Mouse (Mus musculus): Measurements from ENCODE around the gene Unc119. TPM values are rescaled to one million over a fixed set of nuclear protein-coding genes. Genes with fewer than 3 reads are reported as not detected.

The Unc119 gene
- polyA plus RNA-seq, 1 experiment from 2014 or later, result 39.9 TPM

- Histone ChIP-seq H3K9me3 (ENCODE audit: control insufficient read depth, low read length) (no peaks in the 10 kb centered on the region), H3K9ac (ENCODE audit: low read depth, low read length) (no peak overlapping the region), H3K4me2 (ENCODE audit: low read depth, low read length) (peak overlapping the region; percentile 49), H3K27me3 (replicated peaks; ENCODE audit: control insufficient read depth, insufficient read depth, low read length) (no peaks in the 10 kb centered on the region), H3K4me1 (ENCODE audit: control insufficient read depth, insufficient read depth, low read length) (peaks cover 11% of the 10 kb centered on the region), H3K27ac (replicated peaks; ENCODE audit: low read depth, low read length) (peak overlapping the region; percentile 36), H3K4me3 (ENCODE audit: low read depth, low read length) (peak overlapping the region; percentile 28; the same call in 1 of the 2 replicates), H3K36me3 (ENCODE audit: control insufficient read depth, insufficient read depth, low read length) (peaks cover 42% of the 10 kb centered on the region)
- ATAC-seq (ENCODE audit: low read depth), result peak; percentile 13; the same call in 1 of the 2 replicates
- WGBS, result 29% methylated on average over 2 of the region's 2 CpGs
- DNase-seq (ENCODE audit: low spot score), result peak; percentile 76
Measured at GRCm38 (mm10) chr11:78322076-78322831, 21.0 kb upstream of the Unc119 start.

- ATAC-seq (ENCODE audit: low read depth), result peak; percentile 93
- Histone ChIP-seq H3K27me3 (replicated peaks; ENCODE audit: control insufficient read depth, insufficient read depth, low read length) (no peaks in the 10 kb centered on the region), H3K27ac (replicated peaks; ENCODE audit: low read depth, low read length) (peak within 1 kb of the TSS; percentile 36), H3K9ac (ENCODE audit: low read depth, low read length) (0 out of 2 replicates have a peak within 1 kb of the TSS, but pooled peaks have one; percentile 30), H3K4me1 (ENCODE audit: control insufficient read depth, insufficient read depth, low read length) (peaks cover 11% of the 10 kb centered on the region), H3K9me3 (ENCODE audit: control insufficient read depth, low read length) (no peaks in the 10 kb centered on the region), H3K4me2 (ENCODE audit: low read depth, low read length) (peak within 1 kb of the TSS; percentile 49), H3K36me3 (ENCODE audit: control insufficient read depth, insufficient read depth, low read length) (peaks cover 36% of the 10 kb centered on the region), H3K4me3 (ENCODE audit: low read depth, low read length) (peak within 1 kb of the TSS; percentile 28)
- peak; percentile 96 for DNase-seq (ENCODE audit: low spot score)
- 2% methylated on average over 15 of the region's 15 CpGs for WGBS
Measured at GRCm38 (mm10) chr11:78322860-78323259, 20.4 kb upstream of the Unc119 start, which contains the start of gene Aldoc. TSS of gene Aldoc (plus strand) at chr11:78322968.

- no peaks in the 10 kb centered on the region for H3K27me3 ChIP-seq (replicated peaks; ENCODE audit: control insufficient read depth, insufficient read depth, low read length)
- no peak for ATAC-seq (ENCODE audit: low read depth)
Measured at GRCm38 (mm10) chr11:78324000-78324785, 19.1 kb upstream of the Unc119 start.

DNA sequence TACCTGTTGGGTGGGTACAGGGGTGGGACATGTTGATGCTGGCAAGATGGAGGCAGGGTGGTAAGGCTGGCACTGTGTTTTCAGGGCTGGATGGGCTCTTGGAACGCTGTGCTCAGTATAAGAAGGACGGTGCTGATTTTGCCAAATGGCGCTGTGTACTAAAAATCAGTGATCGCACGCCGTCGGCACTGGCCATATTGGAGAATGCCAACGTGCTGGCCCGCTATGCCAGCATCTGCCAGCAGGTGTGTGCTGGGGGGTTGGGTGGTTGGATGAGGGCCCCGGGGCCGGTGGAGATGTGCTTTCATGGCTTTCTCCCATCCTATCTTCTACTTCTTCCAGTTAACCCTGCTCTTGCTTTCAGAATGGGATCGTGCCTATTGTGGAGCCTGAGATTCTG, 18.3 kb upstream of the Unc119 start:
- no peak for ATAC-seq (ENCODE audit: low read depth)
- 95% methylated on average over 12 of the region's 12 CpGs for WGBS
- H3K9ac ChIP-seq (ENCODE audit: low read depth, low read length), result no peak overlapping the region
- H3K9me3 ChIP-seq (ENCODE audit: control insufficient read depth, low read length), result no peaks in the 10 kb centered on the region
- no peaks in the 10 kb centered on the region for H3K27me3 ChIP-seq (replicated peaks; ENCODE audit: control insufficient read depth, insufficient read depth, low read length)
- no peak overlapping the region for H3K4me3 ChIP-seq (ENCODE audit: low read depth, low read length)
- no peak overlapping the region for H3K27ac ChIP-seq (replicated peaks; ENCODE audit: low read depth, low read length)
- peaks cover 15% of the 10 kb centered on the region for H3K4me1 ChIP-seq (ENCODE audit: control insufficient read depth, insufficient read depth, low read length)
- no peak for DNase-seq (ENCODE audit: low spot score)
- H3K4me2 ChIP-seq (ENCODE audit: low read depth, low read length), result no peak overlapping the region
- H3K36me3 ChIP-seq (ENCODE audit: control insufficient read depth, insufficient read depth, low read length), result peaks cover 16% of the 10 kb centered on the region

More at GRCm38 (mm10) chr11:78324000-78324785, 19.1 kb upstream of the Unc119 start:
- Histone ChIP-seq H3K4me1 (ENCODE audit: control insufficient read depth, insufficient read depth, low read length) (peaks cover 14% of the 10 kb centered on the region), H3K9ac (ENCODE audit: low read depth, low read length) (no peak overlapping the region), H3K4me3 (ENCODE audit: low read depth, low read length) (no peak overlapping the region), H3K36me3 (ENCODE audit: control insufficient read depth, insufficient read depth, low read length) (peaks cover 22% of the 10 kb centered on the region), H3K27ac (replicated peaks; ENCODE audit: low read depth, low read length) (no peak overlapping the region), H3K4me2 (ENCODE audit: low read depth, low read length) (0 out of 2 replicates have a peak overlapping the region, but pooled peaks have one; percentile 49), H3K9me3 (ENCODE audit: control insufficient read depth, low read length) (no peaks in the 10 kb centered on the region)
- 89% methylated on average over 15 of the region's 15 CpGs for WGBS
- DNase-seq (ENCODE audit: low spot score), result peak; percentile 30

GRCm38 (mm10) chr11:78327215-78327614, 16.1 kb upstream of the Unc119 start:
- no peak overlapping the region for H3K4me3 ChIP-seq (ENCODE audit: low read depth, low read length)
- peaks cover 15% of the 10 kb centered on the region for H3K4me1 ChIP-seq (ENCODE audit: control insufficient read depth, insufficient read depth, low read length)
- DNase-seq (ENCODE audit: low spot score), result no peak
- no peak for ATAC-seq (ENCODE audit: low read depth)
- no peak overlapping the region for H3K4me2 ChIP-seq (ENCODE audit: low read depth, low read length)
- no peaks in the 10 kb centered on the region for H3K9me3 ChIP-seq (ENCODE audit: control insufficient read depth, low read length)
- H3K27me3 ChIP-seq (replicated peaks; ENCODE audit: control insufficient read depth, insufficient read depth, low read length), result no peaks in the 10 kb centered on the region
- H3K36me3 ChIP-seq (ENCODE audit: control insufficient read depth, insufficient read depth, low read length), result no peaks in the 10 kb centered on the region
- WGBS, result 92% methylated on average over 4 of the region's 4 CpGs
- no peak overlapping the region for H3K9ac ChIP-seq (ENCODE audit: low read depth, low read length)
- H3K27ac ChIP-seq (replicated peaks; ENCODE audit: low read depth, low read length), result no peak overlapping the region

DNA sequence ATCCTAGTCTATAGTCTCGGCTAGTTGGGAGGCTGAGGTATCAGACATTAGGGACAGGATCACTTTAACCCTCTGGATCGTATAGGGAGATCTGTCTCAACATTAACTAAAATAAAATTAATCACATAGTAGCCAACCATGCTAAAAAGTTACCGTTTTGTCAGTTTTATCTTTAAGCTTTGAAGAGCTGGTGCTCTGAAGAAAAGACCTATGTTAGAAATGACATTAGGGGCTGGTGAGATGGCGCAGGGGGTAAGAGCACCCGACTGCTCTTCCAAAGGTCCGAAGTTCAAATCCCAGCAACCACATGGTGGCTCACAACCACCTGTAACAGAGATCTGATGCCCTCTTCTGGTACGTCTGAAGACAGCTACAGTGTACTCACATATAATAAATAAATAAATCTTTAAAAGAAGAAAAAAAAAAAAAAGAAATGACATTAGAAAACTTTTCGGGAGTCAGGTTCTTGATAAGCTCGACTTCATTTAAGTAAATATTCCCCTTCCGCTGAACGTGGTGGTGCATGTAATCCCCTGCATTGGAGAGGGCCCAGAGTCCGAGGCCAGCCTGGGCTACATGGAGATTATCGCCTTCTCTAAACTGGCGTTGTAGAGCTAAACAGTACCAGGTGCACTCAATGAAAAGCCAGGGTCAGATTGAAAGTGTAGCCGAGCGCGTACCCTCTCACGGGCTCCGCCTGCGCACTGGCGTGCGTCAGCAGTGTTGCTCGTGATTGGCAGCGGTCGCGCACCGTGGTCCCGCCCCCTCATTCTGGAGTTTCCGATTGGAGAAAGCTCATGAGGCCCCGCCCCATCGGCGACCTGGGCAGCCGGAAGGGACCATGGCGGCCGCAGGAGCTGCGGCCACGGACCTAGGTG, 15.4 kb upstream of the Unc119 start, which contains the start of gene Pigs:
TSS of gene Pigs (plus strand) at position 782 of the 878 bp plus-strand sequence.
- H3K4me3 ChIP-seq (ENCODE audit: low read depth, low read length), result peak within 1 kb of the TSS; percentile 70
- peaks cover 11% of the 10 kb centered on the region for H3K4me1 ChIP-seq (ENCODE audit: control insufficient read depth, insufficient read depth, low read length)
- peak within 1 kb of the TSS; percentile 77 for H3K9ac ChIP-seq (ENCODE audit: low read depth, low read length)
- ATAC-seq (ENCODE audit: low read depth), result peak; percentile 98
- WGBS, result 13% methylated on average over 37 of the region's 37 CpGs
- no peaks in the 10 kb centered on the region for H3K27me3 ChIP-seq (replicated peaks; ENCODE audit: control insufficient read depth, insufficient read depth, low read length)
- peak; percentile 97 for DNase-seq (ENCODE audit: low spot score)
- H3K9me3 ChIP-seq (ENCODE audit: control insufficient read depth, low read length), result no peaks in the 10 kb centered on the region
- H3K36me3 ChIP-seq (ENCODE audit: control insufficient read depth, insufficient read depth, low read length), result 0 out of 2 replicates have a peak, but pooled peaks cover 4% of the 10 kb centered on the region
- H3K27ac ChIP-seq (replicated peaks; ENCODE audit: low read depth, low read length), result peak within 1 kb of the TSS; percentile 71; the same call in 1 of the 2 replicates
- H3K4me2 ChIP-seq (ENCODE audit: low read depth, low read length), result peak within 1 kb of the TSS; percentile 86

DNA sequence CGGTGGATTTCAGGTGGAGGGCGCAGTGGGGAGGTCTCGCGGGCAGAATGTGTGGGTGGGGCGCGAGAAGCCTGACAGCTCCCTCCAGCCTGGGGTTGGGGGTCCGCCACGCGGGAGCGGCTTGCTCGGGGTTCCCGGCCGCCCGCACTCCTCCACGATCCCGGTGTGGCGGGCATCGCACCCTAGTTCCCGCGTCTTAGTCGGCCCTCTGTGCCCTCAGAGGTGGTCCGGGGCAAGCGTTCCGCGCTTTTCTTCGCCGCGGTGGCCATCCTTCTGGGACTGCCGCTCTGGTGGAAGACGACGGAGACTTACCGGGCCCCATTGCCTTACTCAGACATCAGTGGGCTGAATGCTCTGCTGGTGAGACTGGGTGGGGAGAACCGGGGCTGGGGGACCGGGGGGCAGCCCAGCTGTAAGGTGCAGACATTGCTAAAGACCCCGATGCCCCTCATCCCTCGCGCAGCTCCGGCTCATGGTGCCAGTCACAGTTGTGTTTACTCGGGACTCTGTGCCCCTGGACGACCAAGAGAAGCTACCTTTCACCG, 14.7 kb upstream of the Unc119 start:
- Histone ChIP-seq H3K27ac (replicated peaks; ENCODE audit: low read depth, low read length) (peak overlapping the region; percentile 71; the same call in 1 of the 2 replicates), H3K4me1 (ENCODE audit: control insufficient read depth, insufficient read depth, low read length) (0 out of 2 replicates have a peak, but pooled peaks cover 4% of the 10 kb centered on the region), H3K4me2 (ENCODE audit: low read depth, low read length) (peak overlapping the region; percentile 86), H3K4me3 (ENCODE audit: low read depth, low read length) (peak overlapping the region; percentile 70), H3K9ac (ENCODE audit: low read depth, low read length) (peak overlapping the region; percentile 77), H3K27me3 (replicated peaks; ENCODE audit: control insufficient read depth, insufficient read depth, low read length) (no peaks in the 10 kb centered on the region), H3K36me3 (ENCODE audit: control insufficient read depth, insufficient read depth, low read length) (0 out of 2 replicates have a peak, but pooled peaks cover 9% of the 10 kb centered on the region), H3K9me3 (ENCODE audit: control insufficient read depth, low read length) (no peaks in the 10 kb centered on the region)
- DNase-seq (ENCODE audit: low spot score) (no peak), ATAC-seq (ENCODE audit: low read depth) (peak; percentile 75)
- 3% methylated on average over 24 of the region's 41 CpGs for WGBS

Measured in embryonic facial prominence, embryonic 14.5 days (tissue).